Mouse (Mus musculus): ENCODE results near the gene Mcts1.

Gene Mcts1

DNA sequence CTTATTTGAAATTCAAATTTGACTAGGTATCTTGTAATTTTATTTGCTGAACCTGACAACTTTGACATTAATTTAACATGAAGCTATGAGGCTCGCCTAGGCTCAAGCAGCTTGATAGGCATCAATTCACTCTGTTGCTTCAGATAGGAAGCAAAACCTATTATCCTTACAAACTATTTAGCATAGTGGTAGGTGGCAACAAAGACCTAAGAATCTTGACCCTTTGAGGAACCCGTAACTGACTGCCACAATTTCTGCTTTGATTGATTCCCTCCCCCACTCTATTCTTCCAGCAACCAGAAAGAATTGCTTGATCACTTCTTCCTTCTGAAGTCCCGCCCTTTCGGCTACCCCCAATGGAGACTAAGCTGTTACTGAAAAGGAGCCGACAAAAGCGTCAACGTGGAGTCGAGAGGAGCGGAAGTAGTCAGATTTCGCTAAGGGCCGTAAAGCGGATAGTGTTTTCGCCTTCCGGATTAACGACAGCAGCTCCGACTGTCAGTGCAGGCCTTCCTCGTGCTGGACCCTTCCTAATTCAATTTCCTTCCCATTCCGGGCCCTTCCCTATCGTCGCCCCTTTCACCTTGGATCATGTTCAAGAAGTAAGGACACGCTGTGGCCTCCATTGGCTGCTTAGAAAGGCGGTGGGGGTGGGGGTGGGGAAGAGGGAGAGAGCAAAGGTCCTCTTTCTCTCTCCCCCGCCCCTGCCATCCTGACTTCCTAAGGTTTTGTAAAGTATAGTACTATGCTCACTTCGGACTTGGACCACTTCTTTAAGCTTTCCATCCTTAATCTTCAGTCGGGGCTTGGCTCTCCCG is at the start of gene Mcts1:
Gene Mcts1, plus strand, starts transcription at position 402 of the 818 bp plus-strand sequence.
- peak; percentile 70 to 75 for DNase-seq

- DNase-seq, result no peak
These were observed 47.1 kb upstream of the Mcts1 start for GRCm38 (mm10) chrX:38553255-38553654.

- DNase-seq, result peak; percentile 30 to 38
These were observed 36.3 kb upstream of the Mcts1 start for GRCm38 (mm10) chrX:38563941-38564541.

DNA sequence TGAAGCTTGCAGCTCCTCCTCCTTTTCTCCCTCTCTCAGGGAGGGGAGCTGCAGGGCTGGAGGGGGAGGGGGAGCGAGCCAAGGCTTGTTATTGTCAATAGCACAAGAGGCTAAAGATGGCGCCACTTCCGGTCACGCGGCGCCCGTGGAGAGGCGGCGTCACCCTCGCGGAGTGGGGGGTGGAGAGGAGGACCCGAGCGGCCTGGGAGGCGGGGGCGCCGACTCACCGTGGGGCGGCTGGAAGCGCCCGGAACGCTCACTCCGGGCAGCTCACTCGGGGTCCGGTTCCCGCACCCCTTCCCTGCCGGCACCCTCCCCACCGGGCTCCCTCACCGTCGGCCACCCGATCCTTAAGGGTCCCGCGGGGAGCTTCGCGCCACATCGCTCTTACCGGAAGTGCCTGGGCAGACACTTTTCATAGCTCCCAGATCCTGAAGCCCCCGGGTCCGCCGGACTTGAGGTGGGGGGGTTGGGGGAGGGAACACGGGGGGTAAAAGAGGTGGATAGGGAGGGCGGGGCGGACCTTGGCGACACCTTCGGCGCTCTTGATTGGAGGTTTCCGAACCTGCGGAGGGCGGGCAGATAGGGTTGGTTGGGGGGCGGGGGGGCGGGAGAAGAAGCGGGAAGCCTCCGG is 35.7 kb upstream of the Mcts1 start:
- DNase-seq, result peak; percentile 89 to 91

DNA sequence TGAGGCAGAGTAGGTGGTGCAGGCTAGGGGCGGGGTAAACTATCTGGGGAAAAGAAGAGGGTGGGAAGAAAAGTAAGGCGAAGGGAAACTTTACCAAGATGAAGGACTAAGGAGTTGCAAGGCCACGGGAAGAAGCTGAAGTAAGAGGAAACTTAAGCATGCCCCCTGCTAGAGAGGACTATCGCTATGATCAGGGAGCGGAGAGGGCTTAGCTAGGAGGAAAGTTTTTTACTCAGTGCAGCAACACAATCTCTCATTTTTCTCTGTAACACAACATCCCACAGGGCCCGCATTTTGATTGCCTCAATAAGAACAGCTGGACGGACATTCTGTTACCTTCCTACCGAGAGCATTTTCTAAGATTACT is 35.2 kb upstream of the Mcts1 start:
- DNase-seq, result no peak

GRCm38 (mm10) chrX:38566521-38567205 is 33.7 kb upstream of the Mcts1 start:
- no peak for DNase-seq

DNA sequence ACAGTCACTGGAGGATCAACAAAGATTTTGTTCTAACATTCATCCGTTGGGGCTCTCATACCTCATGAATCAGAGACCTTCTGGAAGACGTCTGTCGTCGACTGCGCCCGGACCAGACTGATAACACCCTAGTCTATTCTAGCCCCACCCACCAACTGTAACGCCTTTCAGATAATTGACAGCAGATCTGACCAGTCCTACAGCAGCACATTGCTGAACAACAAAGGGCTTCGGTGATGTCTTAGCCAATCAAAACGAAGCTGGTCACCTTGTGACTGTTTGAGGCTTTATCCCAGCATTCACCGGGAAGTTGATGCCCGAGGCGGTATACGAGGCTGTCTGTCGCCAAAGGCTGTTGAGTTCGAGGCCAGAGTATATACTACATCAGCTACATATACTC is 24.3 kb upstream of the Mcts1 start, which contains the start of gene Cul4b:
Gene Cul4b, minus strand, starts transcription at position 119 of the 400 bp plus-strand sequence.
- DNase-seq, result no peak

DNA sequence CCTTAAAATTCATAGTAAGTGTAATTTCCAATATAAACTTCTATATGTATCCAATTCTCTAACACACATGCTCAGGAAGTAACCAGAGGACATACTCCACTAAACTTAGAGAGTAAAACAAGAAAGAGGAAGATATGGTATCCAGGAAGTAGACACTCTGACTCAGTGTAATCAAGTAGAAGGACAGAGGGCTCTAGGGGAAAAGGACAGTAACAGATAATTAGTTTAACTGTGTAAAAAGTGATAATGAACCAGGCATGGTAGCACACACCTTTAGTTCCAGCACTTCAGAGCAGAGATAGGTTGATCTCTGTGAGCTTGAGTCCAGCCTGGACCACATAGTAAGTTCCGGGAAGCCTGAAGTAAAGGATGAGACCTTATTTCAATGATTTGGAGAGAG is 19.2 kb upstream of the Mcts1 start:
- DNase-seq, result no peak

DNA sequence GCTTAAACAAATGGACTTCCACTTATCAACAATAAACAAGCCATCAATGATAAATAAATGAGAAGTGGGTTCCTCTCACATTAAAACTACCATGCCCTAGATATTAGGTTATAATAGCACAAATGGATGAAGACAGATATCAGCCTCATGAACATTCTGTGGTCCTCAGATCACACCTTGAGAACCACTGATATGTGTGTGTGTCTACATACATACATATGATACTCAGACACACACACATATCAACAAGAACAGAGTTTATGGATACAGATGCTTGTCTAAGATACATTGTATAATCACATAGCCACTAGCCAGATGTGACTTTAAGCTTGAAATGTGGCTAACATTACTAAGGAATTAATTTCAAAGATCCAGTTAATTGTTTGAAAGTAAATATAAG is 17.1 kb upstream of the Mcts1 start:
- no peak for DNase-seq

DNA sequence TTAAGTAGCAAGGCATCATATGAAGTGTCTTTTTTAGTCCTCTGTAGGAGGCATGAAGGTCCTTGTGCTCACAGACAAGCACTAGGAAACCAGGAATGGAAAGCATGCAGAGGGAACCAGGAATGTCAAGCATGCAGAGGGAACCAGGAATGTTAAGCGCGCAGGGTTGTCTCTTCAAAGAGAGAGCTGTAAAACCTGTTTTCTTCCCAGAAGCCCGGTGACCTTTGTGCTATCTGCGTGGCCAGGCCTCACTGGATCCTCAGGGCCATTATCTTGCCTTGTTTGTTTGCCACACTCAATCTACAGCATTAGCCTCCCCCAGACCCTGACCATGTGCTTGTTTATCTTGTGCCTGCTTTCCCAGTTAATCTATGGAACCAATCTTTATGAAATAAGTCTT is 10.6 kb upstream of the Mcts1 start:
- no peak for DNase-seq

DNA sequence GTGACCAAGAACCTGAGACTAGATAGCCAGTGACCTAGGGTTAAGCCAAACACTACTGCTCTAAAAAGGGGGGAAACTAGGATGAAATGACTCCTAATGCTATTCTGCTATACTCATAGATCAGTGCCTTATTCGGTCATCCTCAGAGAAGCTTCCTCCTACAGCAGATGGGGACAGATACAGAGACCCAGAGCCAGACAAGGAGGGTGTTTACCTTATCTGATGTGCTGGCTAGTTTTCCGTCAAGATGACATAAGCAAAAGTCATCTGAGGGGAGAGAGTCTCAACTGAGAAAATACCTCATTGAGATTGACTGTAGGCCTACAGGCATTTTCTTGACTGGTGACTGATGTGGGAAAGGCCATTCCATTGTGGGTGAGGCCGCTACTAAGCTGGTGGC is 8.6 kb upstream of the Mcts1 start:
- no peak for DNase-seq

DNA sequence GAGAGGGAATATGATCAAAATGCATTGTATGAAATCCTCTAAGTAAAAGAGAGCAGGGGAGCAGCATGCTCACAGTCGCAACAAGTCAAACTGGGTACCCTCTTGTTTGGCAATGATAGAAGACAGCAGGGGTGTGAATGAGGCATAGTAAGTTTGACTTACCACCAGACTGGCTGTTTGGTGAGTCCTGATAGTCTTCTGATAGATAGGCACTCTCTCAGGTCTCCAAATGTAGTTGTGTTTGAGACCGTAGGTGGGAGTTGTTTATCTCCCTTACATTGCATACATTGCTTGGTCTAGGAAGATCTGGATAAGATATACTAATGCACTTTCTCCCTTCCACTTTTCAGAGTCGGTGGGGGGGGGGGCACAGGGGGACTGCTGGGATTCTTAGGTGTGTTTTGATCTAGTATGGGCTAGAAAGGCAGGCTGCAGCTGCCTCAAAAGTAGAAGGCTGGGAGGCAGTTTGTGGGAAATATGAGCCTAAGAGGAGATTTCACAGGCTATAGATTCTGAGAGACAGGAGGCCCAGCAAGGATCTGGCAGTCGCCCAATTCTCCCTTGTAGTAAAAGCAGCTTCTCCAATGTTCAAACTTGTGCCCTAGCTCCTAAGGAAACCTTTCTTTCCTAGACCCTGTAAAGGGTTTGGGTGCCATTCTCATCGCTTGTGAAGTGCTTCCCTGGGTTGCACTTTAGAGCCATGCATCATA is 7.0 kb upstream of the Mcts1 start:
- no peak for DNase-seq

GRCm38 (mm10) chrX:38600995-38601369 is 604 bp downstream of the Mcts1 start:
- peak; percentile 32 to 38 for DNase-seq

GRCm38 (mm10) chrX:38634801-38635637 is 34.6 kb downstream of the Mcts1 start, which contains the start of gene C1galt1c1:
C1galt1c1 (minus strand) TSS chrX:38635087.
- peak; percentile 90 to 92 for DNase-seq

DNA sequence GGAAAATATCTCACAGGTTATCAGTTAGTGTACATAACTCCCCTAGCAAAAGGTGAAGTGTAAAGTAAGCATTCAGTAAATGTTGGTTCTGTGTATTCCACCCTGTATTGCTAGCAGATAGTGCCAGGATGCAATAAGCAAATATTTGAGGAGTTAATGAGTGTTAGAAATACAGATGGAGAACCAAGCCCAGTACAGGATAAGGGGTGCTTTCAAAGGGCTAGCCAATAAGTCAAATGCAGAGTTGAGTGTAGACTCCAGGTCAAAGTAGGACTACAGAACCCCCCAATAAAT is 35.2 kb downstream of the Mcts1 start:
- DNase-seq, result no peak

- no peak for DNase-seq
These were observed 41.1 kb downstream of the Mcts1 start for GRCm38 (mm10) chrX:38641435-38641834.

- DNase-seq, result no peak
These were observed 41.8 kb downstream of the Mcts1 start for GRCm38 (mm10) chrX:38642183-38642582.

DNA sequence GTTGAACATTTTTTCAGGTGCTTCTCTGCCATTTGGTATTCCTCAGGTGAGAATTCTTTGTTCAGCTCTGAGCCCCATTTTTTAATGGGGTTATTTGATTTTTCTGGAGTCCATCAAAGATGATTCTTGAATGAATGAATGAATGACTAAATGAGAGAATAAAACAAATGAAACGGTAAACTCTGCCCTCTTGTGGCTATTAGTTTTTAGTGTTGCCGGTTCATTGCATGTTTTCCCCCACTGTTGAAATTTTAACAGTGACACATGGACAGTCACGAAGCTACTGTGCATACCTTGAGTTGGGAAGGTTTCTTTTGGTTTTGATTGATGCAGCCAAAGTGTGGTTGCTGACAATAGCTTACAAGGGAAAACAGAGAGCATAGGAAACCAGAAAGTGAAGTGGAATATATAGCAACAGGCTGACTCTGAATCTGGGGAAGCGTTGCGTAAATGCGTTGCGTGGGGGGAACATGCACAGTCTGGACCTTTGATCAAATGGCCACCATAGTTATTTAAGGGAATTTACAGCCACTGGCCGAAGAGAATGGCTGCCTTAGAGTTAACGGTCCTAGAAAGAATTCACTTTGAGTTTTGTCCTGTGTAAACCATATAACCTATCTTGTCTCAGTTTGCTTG is 50.1 kb downstream of the Mcts1 start:
- DNase-seq, result no peak

DNA sequence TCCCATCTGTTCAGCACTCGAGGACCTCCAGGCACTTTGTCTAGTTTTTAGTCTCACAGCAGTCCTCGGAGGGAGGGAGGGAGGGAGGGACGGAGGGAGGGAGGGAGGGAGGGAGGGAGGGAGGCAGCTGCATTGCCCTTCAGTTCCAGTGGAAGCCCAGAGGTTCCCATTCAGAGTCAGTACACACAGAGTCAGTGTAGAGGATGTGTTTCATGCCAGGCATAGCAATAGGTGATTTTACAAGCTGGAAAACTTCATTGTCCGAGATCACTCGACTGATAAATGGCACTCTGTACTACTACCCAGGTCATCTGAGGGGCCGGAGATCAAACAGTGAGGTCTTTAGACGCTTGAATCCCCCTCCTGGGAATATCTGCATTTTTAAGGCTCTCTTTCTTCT is 50.8 kb downstream of the Mcts1 start:
- DNase-seq, result no peak

GRCm38 (mm10) chrX:38653181-38653580 is 52.8 kb downstream of the Mcts1 start:
- DNase-seq, result peak; percentile 22 to 23

DNA sequence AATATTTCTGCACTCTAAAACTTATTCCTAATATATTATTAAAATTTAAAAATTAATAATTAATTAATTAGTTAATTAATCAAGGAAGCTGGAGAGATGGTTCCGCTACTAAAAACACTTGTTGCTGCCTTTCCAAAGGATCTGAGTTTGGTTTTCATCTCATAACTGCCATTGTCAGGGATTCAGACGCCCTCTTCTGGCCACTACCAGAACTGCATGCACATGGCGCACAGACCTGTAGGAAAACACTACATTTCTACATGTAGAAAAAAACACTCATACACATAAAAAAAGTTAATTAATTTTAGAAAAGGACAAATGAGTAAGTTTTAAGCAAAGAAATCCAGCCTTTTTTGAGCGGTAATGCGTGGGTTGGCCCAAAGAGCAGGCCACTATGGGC is 54.3 kb downstream of the Mcts1 start:
- peak; percentile 51 to 55 for DNase-seq

Data from B cell, adult 2 months (primary cell).